Mouse (Mus musculus) ES-E14 (cell line): ENCODE measurements around the gene Mrgprx1.

Experiments used
- MAFK ChIP-seq: IDR thresholded peaks from 2 replicates; pipeline ENCODE4 v1.6.1; 2014; ENCODE audit warnings: mild to moderate bottlenecking, low read depth, low read length, inconsistent platforms; ENCODE audit not compliant: insufficient read depth
- ZC3H11A ChIP-seq: IDR thresholded peaks from 2 replicates; pipeline ENCODE4 v1.6.1; 2012; ENCODE audit warnings: low read depth, mild to moderate bottlenecking, inconsistent platforms, low read length, borderline replicate concordance

DNA sequence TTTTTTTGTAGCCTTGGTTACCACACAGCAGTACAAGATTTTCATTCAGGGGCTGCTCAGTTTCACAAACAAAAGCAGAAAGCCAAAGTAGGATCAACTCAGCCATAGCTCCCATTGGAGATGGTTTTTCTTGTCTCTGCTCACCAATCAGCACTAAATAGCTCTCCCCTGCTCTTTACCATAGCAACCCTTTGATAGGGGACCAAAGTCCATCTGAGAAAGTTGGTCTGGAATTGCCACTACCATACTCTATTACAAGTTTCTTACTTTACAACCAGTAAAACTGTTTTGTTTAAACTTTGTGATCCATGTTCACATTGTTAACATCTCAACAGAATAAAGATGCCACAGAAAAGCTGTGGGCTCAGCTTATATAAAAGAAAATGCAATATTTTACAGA is 48.1 kb upstream of the Mrgprx1 start:
- TF ChIP-seq MAFK (no peak), ZC3H11A (no peak)
